Mouse (Mus musculus) CD8-positive naive resting alpha-beta T cell, adult 57 days (primary cell): ENCODE measurements around the gene Mapk10. TPM values are rescaled to one million over a fixed set of nuclear protein-coding genes. Genes with fewer than 3 reads are reported as not detected.

Source experiments
- total RNA-seq: library from RNA; stranded (reverse); gene quantifications from one replicate; pipeline ENCODE4 v1.2.4, GENCODE M21; 2023

Mapk10 gene
- total RNA-seq, result not detected

GRCm38 (mm10) chr5:103211101-103211848, at the start of gene Mapk10:
Mapk10 (minus strand) TSS chr5:103211334.

Other genes with a start within 250 kb of the Mapk10 start
- 1.8 TPM for gene Ptpn13, start 213.9 kb upstream of the Mapk10 start, total RNA-seq